Mouse (Mus musculus) heart, embryonic 13.5 days (tissue): ENCODE results near the gene F13a1. TPM values are rescaled to one million over a fixed set of nuclear protein-coding genes. Genes with fewer than 3 reads are reported as not detected.

Source experiments
- ATAC-seq: fragments of 200-750 bp; cut with Nextera tagmentation; 2 replicates; pipeline ENCODE4 v1.8.0; 2017; ENCODE audit warnings: moderate TSS enrichment; ENCODE audit not compliant: insufficient number of reproducible peaks, low FRiP score, low TSS enrichment; ENCODE audit errors: extremely low read depth
- H3K27ac ChIP-seq: fragments of 300-500 bp; sonication (generic); replicated peaks from 2 replicates; pipeline ENCODE4 v1.5.1; 2015; ENCODE audit warnings: moderate library complexity, mild to moderate bottlenecking, inconsistent platforms
- H3K27me3 ChIP-seq: fragments of 300-500 bp; sonication (generic); replicated peaks from 2 replicates; pipeline ENCODE4 v1.6.1; 2015; ENCODE audit warnings: mild to moderate bottlenecking, inconsistent platforms
- H3K36me3 ChIP-seq: fragments of 300-500 bp; sonication (generic); 2 replicates; pipeline ENCODE4 v1.6.1; 2015; ENCODE audit warnings: mild to moderate bottlenecking, inconsistent platforms
- H3K4me1 ChIP-seq: fragments of 300-500 bp; sonication (generic); 2 replicates; pipeline ENCODE4 v1.6.1; 2015; ENCODE audit warnings: inconsistent platforms
- H3K4me2 ChIP-seq: fragments of 300-500 bp; sonication (generic); 2 replicates; pipeline ENCODE4 v1.6.1; 2015; ENCODE audit warnings: inconsistent platforms, mild to moderate bottlenecking, moderate library complexity
- H3K4me3 ChIP-seq: fragments of 300-500 bp; sonication (generic); 2 replicates; pipeline ENCODE4 v1.5.1; 2015; ENCODE audit warnings: moderate library complexity, mild to moderate bottlenecking, inconsistent platforms
- H3K9ac ChIP-seq: fragments of 300-500 bp; sonication (generic); 2 replicates; pipeline ENCODE4 v1.6.1; 2015; ENCODE audit warnings: inconsistent platforms, mild to moderate bottlenecking, moderate library complexity
- H3K9me3 ChIP-seq: fragments of 300-500 bp; sonication (generic); 2 replicates; pipeline ENCODE4 v1.6.1; 2016; ENCODE audit warnings: inconsistent platforms
- WGBS: fragments of 180-500 bp; shearing (Covaris S2); methylation state at CpG from one replicate; pipeline ENCODE4 v1.1.7; 2015; ENCODE audit warnings: mixed read lengths; 5-methylcytosine and 5-hydroxymethylcytosine counted together
- polyA plus RNA-seq: library from polyadenylated mRNA; unstranded; fragments of >200 nt; fragmentation: Nextera tagmentation; extraction: Ambion mirVana; gene quantifications from 2 replicates; pipeline ENCODE4 v1.2.1, GENCODE M21; 2015

The F13a1 gene
- polyA plus RNA-seq, 1 experiment from 2014 or later: 10.5 TPM

GRCm38 (mm10) chr13:36953676-36954075, 96.4 kb downstream of the F13a1 start:
- H3K36me3 ChIP-seq: no peaks in the 10 kb centered on the region
- ATAC-seq: no peak
- H3K4me1 ChIP-seq: no peaks in the 10 kb centered on the region
- no peak overlapping the region for H3K9ac ChIP-seq
- no peaks in the 10 kb centered on the region for H3K9me3 ChIP-seq
- no peak overlapping the region for H3K4me3 ChIP-seq
- H3K4me2 ChIP-seq: no peak overlapping the region
- H3K27me3 ChIP-seq: no peaks in the 10 kb centered on the region
- H3K27ac ChIP-seq: no peak overlapping the region

- 78% methylated on average over 3 of the region's 3 CpGs for WGBS
- ATAC-seq: no peak
Measured at GRCm38 (mm10) chr13:36941891-36942290, 108.2 kb downstream of the F13a1 start.

GRCm38 (mm10) chr13:36932066-36932465, 118.0 kb downstream of the F13a1 start:
- 84% methylated on average over 9 of the region's 9 CpGs for WGBS
- Histone ChIP-seq H3K9me3 (no peaks in the 10 kb centered on the region), H3K4me3 (no peak overlapping the region), H3K4me1 (0 out of 2 replicates have a peak, but pooled peaks cover 3% of the 10 kb centered on the region), H3K4me2 (no peak overlapping the region), H3K27me3 (no peaks in the 10 kb centered on the region), H3K9ac (no peak overlapping the region), H3K27ac (no peak overlapping the region), H3K36me3 (no peaks in the 10 kb centered on the region)
- no peak for ATAC-seq

More at GRCm38 (mm10) chr13:36941891-36942290, 108.2 kb downstream of the F13a1 start:
- H3K27ac ChIP-seq: no peak overlapping the region
- no peaks in the 10 kb centered on the region for H3K27me3 ChIP-seq
- H3K9me3 ChIP-seq: no peaks in the 10 kb centered on the region
- H3K4me2 ChIP-seq: no peak overlapping the region
- H3K9ac ChIP-seq: no peak overlapping the region
- no peaks in the 10 kb centered on the region for H3K4me1 ChIP-seq
- no peak overlapping the region for H3K4me3 ChIP-seq
- no peaks in the 10 kb centered on the region for H3K36me3 ChIP-seq

GRCm38 (mm10) chr13:36919737-36920136, 130.3 kb downstream of the F13a1 start:
- no peak for ATAC-seq
- H3K9ac ChIP-seq: no peak overlapping the region
- H3K27me3 ChIP-seq: no peaks in the 10 kb centered on the region
- H3K36me3 ChIP-seq: no peaks in the 10 kb centered on the region
- H3K4me3 ChIP-seq: no peak overlapping the region
- WGBS: 67% methylated on average over 4 of the region's 4 CpGs
- H3K9me3 ChIP-seq: no peaks in the 10 kb centered on the region
- H3K27ac ChIP-seq: no peak overlapping the region
- H3K4me2 ChIP-seq: no peak overlapping the region
- no peaks in the 10 kb centered on the region for H3K4me1 ChIP-seq

- Histone ChIP-seq H3K36me3 (no peaks in the 10 kb centered on the region), H3K4me3 (no peak overlapping the region), H3K27ac (no peak overlapping the region), H3K9me3 (no peaks in the 10 kb centered on the region), H3K9ac (no peak overlapping the region), H3K4me1 (peaks cover 18% of the 10 kb centered on the region), H3K27me3 (no peaks in the 10 kb centered on the region), H3K4me2 (no peak overlapping the region)
- WGBS: 45% methylated on average over 4 of the region's 4 CpGs
- ATAC-seq: no peak
Measured at GRCm38 (mm10) chr13:36903885-36904284, 146.2 kb downstream of the F13a1 start.

- Histone ChIP-seq H3K9me3 (no peaks in the 10 kb centered on the region), H3K27me3 (no peaks in the 10 kb centered on the region), H3K4me2 (no peak overlapping the region), H3K4me3 (no peak overlapping the region), H3K4me1 (peaks cover 18% of the 10 kb centered on the region), H3K36me3 (no peaks in the 10 kb centered on the region), H3K27ac (no peak overlapping the region), H3K9ac (no peak overlapping the region)
- WGBS: 63% methylated on average over 1 of the region's 1 CpGs
- no peak for ATAC-seq
Measured at GRCm38 (mm10) chr13:36903447-36903846, 146.6 kb downstream of the F13a1 start.

GRCm38 (mm10) chr13:36901603-36902002, 148.4 kb downstream of the F13a1 start:
- Histone ChIP-seq H3K4me3 (no peak overlapping the region), H3K36me3 (no peaks in the 10 kb centered on the region), H3K9ac (no peak overlapping the region), H3K27me3 (no peaks in the 10 kb centered on the region), H3K9me3 (no peaks in the 10 kb centered on the region), H3K4me2 (no peak overlapping the region), H3K27ac (no peak overlapping the region), H3K4me1 (peaks cover 18% of the 10 kb centered on the region)
- ATAC-seq: no peak
- 68% methylated on average over 3 of the region's 3 CpGs for WGBS

GRCm38 (mm10) chr13:36901016-36901415, 149.0 kb downstream of the F13a1 start:
- Histone ChIP-seq H3K27ac (no peak overlapping the region), H3K4me1 (peaks cover 18% of the 10 kb centered on the region), H3K4me3 (no peak overlapping the region), H3K9me3 (no peaks in the 10 kb centered on the region), H3K9ac (no peak overlapping the region), H3K4me2 (no peak overlapping the region), H3K27me3 (no peaks in the 10 kb centered on the region), H3K36me3 (no peaks in the 10 kb centered on the region)
- 19% methylated on average over 3 of the region's 3 CpGs for whole genome bisulfite sequencing
- no peak for ATAC-seq

GRCm38 (mm10) chr13:36896061-36896460, 154.0 kb downstream of the F13a1 start:
- no peak for ATAC-seq
- Histone ChIP-seq H3K9ac (no peak overlapping the region), H3K4me2 (no peak overlapping the region), H3K27ac (no peak overlapping the region), H3K4me3 (no peak overlapping the region), H3K4me1 (peaks cover 14% of the 10 kb centered on the region), H3K36me3 (no peaks in the 10 kb centered on the region), H3K27me3 (no peaks in the 10 kb centered on the region), H3K9me3 (no peaks in the 10 kb centered on the region)
- WGBS: 36% methylated on average over 3 of the region's 3 CpGs

- no peak overlapping the region for H3K27ac ChIP-seq
- H3K4me3 ChIP-seq: no peak overlapping the region
- H3K36me3 ChIP-seq: no peaks in the 10 kb centered on the region
- H3K27me3 ChIP-seq: no peaks in the 10 kb centered on the region
- H3K9ac ChIP-seq: no peak overlapping the region
- no peaks in the 10 kb centered on the region for H3K9me3 ChIP-seq
- H3K4me1 ChIP-seq: no peaks in the 10 kb centered on the region
- 85% methylated on average over 3 of the region's 3 CpGs for WGBS
- H3K4me2 ChIP-seq: no peak overlapping the region
- ATAC-seq: no peak
Measured at GRCm38 (mm10) chr13:36893762-36894161, 156.3 kb downstream of the F13a1 start.

- no peaks in the 10 kb centered on the region for H3K36me3 ChIP-seq
- no peaks in the 10 kb centered on the region for H3K4me1 ChIP-seq
- no peak overlapping the region for H3K4me2 ChIP-seq
- H3K27ac ChIP-seq: no peak overlapping the region
- H3K4me3 ChIP-seq: no peak overlapping the region
- H3K27me3 ChIP-seq: no peaks in the 10 kb centered on the region
- no peak overlapping the region for H3K9ac ChIP-seq
- H3K9me3 ChIP-seq: no peaks in the 10 kb centered on the region
- ATAC-seq: no peak
- 84% methylated on average over 1 of the region's 1 CpGs for WGBS
Measured at GRCm38 (mm10) chr13:36892216-36892615, 157.8 kb downstream of the F13a1 start.

- Histone ChIP-seq H3K4me2 (no peak overlapping the region), H3K4me3 (no peak overlapping the region), H3K36me3 (no peaks in the 10 kb centered on the region), H3K27me3 (no peaks in the 10 kb centered on the region), H3K9ac (no peak overlapping the region), H3K9me3 (no peaks in the 10 kb centered on the region), H3K27ac (no peak overlapping the region), H3K4me1 (no peaks in the 10 kb centered on the region)
- 64% methylated on average over 7 of the region's 7 CpGs for WGBS
- ATAC-seq: no peak
Measured at GRCm38 (mm10) chr13:36885973-36886372, 164.1 kb downstream of the F13a1 start.
